Mouse (Mus musculus) embryonic facial prominence, embryonic 11.5 days (tissue): ENCODE results near the gene Klhl25. TPM values are rescaled to one million over a fixed set of nuclear protein-coding genes. Genes with fewer than 3 reads are reported as not detected.
A peak's percentile ranks its signal among the peaks of the same experiment; 100 is the strongest.
"Not testable (repeated sequence)": the region's sequence is repeated elsewhere in the genome, so short reads cannot be mapped to it uniquely, and the experiment has no call there.

Source experiments
- ATAC-seq: fragments of 200-750 bp; cut with Nextera tagmentation; replicated peaks from 2 replicates; pipeline ENCODE4 v1.8.0; 2017; ENCODE audit warnings: low read depth; ENCODE audit not compliant: insufficient number of reproducible peaks, low FRiP score, low TSS enrichment
- DNase-seq: peaks from one replicate; pipeline ENCODE4 v3.0.0-alpha.2; 2015; ENCODE audit warnings: low spot score
- H3K27ac ChIP-seq: fragments of 300-500 bp; sonication (generic); replicated peaks from 2 replicates; pipeline ENCODE4 v1.5.1; 2014; ENCODE audit warnings: mild to moderate bottlenecking, low read depth, low read length, control low read depth
- H3K27me3 ChIP-seq: fragments of 300-500 bp; sonication (generic); 2 replicates; pipeline ENCODE4 v1.6.1; 2014; ENCODE audit warnings: mild to moderate bottlenecking, low read length, moderate library complexity, mixed read lengths; ENCODE audit not compliant: control insufficient read depth, insufficient read depth
- H3K36me3 ChIP-seq: fragments of 300-500 bp; sonication (generic); replicated peaks from 2 replicates; pipeline ENCODE4 v1.6.1; 2014; ENCODE audit warnings: low read depth, mild to moderate bottlenecking, low read length, moderate library complexity, mixed read lengths; ENCODE audit not compliant: control insufficient read depth, insufficient read depth
- H3K4me1 ChIP-seq: fragments of 300-500 bp; sonication (generic); 2 replicates; pipeline ENCODE4 v1.6.1; 2014; ENCODE audit warnings: low read length, mixed read lengths; ENCODE audit not compliant: control insufficient read depth, insufficient read depth
- H3K4me2 ChIP-seq: fragments of 300-500 bp; sonication (generic); 2 replicates; pipeline ENCODE4 v1.6.1; 2014; ENCODE audit warnings: low read depth, mild to moderate bottlenecking, control low read depth, low read length, moderate library complexity
- H3K4me3 ChIP-seq: fragments of 300-500 bp; sonication (generic); 2 replicates; pipeline ENCODE4 v1.5.1; 2014; ENCODE audit warnings: low read depth, low read length, control low read depth
- H3K9ac ChIP-seq: fragments of 300-500 bp; sonication (generic); replicated peaks from 2 replicates; pipeline ENCODE4 v1.6.1; 2014; ENCODE audit warnings: mild to moderate bottlenecking, control low read depth, low read length
- H3K9me3 ChIP-seq: fragments of 300-500 bp; sonication (generic); replicated peaks from 2 replicates; pipeline ENCODE4 v1.6.1; 2016; ENCODE audit warnings: mild to moderate bottlenecking, low read length, inconsistent platforms, mixed read lengths; ENCODE audit not compliant: control insufficient read depth
- WGBS: fragments of 180-500 bp; shearing (Covaris S2); extraction: QIAGEN DNeasy Blood & Tissue Kit; methylation state at CpG from one replicate; pipeline ENCODE4 v1.1.7; 2014; 5-methylcytosine and 5-hydroxymethylcytosine counted together
- polyA plus RNA-seq: library from polyadenylated mRNA; unstranded; fragments of >200 nt; fragmentation: Nextera tagmentation; extraction: Ambion mirVana; gene quantifications from 2 replicates; pipeline ENCODE4 v1.2.1, GENCODE M21; 2014

The Klhl25 gene
- polyA plus RNA-seq, 1 experiment from 2014 or later, result 19.6 TPM

- Histone ChIP-seq H3K4me1 (no peaks in the 10 kb centered on the region), H3K9ac (no peak overlapping the region), H3K27ac (no peak overlapping the region), H3K9me3 (no peaks in the 10 kb centered on the region), H3K4me2 (no peak overlapping the region), H3K36me3 (no peaks in the 10 kb centered on the region), H3K27me3 (no peaks in the 10 kb centered on the region), H3K4me3 (no peak overlapping the region)
- WGBS, result 87% methylated on average over 9 of the region's 9 CpGs
- DNase-seq, result no peak
- 0 out of 2 replicates have a peak, but pooled peaks have one; percentile 40 for ATAC-seq
Measured at GRCm38 (mm10) chr7:75859771-75860196, 11.7 kb downstream of the Klhl25 start.

- H3K9me3 ChIP-seq, H3K27ac ChIP-seq, DNase-seq, H3K9ac ChIP-seq, H3K36me3 ChIP-seq, H3K27me3 ChIP-seq, H3K4me3 ChIP-seq, H3K4me1 ChIP-seq, H3K4me2 ChIP-seq, ATAC-seq: not testable (repeated sequence)
- WGBS, result 94% methylated on average over 6 of the region's 7 CpGs
Measured at GRCm38 (mm10) chr7:75861638-75862426, 13.7 kb downstream of the Klhl25 start.

DNA sequence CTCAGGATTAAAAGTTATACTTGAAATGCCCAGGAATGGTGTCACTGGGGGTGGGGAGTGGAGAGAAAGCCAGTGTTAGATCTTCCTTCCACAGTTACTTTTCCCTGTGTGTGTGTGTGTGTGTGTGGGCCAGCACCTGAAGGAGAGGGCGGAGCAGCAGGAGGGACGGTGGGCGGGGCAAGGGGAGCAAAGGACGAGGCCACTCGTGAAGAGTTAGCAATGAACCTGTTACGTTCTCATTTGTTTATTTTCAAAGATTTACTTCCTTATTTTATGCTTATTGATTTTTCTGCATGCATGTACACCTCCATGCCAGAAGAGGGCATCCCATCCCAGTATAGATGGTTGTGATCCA lies 14.3 kb downstream of the Klhl25 start:
- not testable (repeated sequence) for ATAC-seq, H3K27me3 ChIP-seq, DNase-seq, H3K4me3 ChIP-seq, H3K4me1 ChIP-seq, H3K9me3 ChIP-seq, H3K9ac ChIP-seq, H3K36me3 ChIP-seq, H3K27ac ChIP-seq, H3K4me2 ChIP-seq
- 97% methylated on average over 6 of the region's 6 CpGs for WGBS

DNA sequence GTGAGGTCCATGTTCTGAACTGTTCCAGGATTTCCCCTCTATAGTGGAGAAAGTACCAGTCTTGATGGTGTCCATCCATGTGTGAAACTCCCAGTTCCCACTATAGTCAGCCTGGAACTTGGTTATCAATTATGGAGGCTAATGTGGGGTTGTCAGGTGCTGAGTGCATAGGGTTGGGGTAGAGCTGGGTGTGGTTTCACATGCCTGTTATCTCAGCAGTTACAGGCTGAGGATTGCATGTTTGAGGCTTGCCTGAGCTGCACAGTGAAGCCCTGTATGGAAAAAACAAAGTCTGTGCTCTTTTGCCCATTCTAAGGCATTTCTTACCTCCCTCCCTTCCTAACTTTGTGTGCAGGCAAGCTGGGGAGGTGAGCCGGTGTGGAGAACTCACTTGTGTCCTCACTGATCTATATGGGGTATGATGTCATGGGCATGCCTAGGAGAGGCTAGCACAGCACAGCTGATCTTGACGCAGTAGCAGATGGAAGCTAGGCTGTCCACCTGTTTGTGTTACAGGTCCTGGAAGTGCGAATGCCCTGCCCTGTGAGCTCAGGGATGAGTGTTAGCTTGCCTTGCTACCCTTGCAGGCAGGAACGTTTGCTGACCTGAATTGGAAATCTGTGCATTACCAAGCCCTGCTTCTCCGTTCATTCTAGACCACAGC lies 15.3 kb downstream of the Klhl25 start:
- H3K27ac ChIP-seq, ATAC-seq, H3K4me1 ChIP-seq, H3K9me3 ChIP-seq, H3K36me3 ChIP-seq, H3K9ac ChIP-seq, H3K4me3 ChIP-seq, DNase-seq, H3K27me3 ChIP-seq, H3K4me2 ChIP-seq: not testable (repeated sequence)
- WGBS, result 92% methylated on average over 4 of the region's 5 CpGs

DNA sequence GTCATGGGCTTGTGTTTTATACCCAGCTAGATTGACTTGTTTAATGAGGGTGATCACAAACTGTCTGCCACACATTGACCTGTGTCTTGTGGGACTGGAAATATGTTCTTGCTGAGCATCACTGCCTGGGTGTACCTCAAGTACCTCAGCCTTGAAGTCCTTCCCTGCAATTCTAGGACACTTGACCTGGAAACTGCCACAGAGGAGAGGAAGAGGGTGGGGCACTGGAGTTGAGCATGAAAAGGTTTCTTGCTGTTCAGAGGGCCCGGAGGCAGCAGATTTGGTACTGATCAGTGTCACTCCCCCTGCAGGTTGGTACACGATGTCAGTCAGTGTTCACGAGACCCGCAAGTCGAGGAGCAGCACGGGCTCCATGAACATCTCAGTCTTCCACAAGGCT lies 16.9 kb downstream of the Klhl25 start:
- no peaks in the 10 kb centered on the region for H3K9me3 ChIP-seq
- H3K4me2 ChIP-seq, result no peak overlapping the region
- no peak for DNase-seq
- H3K36me3 ChIP-seq, result peaks cover 10% of the 10 kb centered on the region
- H3K4me3 ChIP-seq, result no peak overlapping the region
- H3K27me3 ChIP-seq, result no peaks in the 10 kb centered on the region
- WGBS, result 95% methylated on average over 6 of the region's 6 CpGs
- no peak overlapping the region for H3K9ac ChIP-seq
- ATAC-seq, result no peak
- H3K27ac ChIP-seq, result no peak overlapping the region
- no peaks in the 10 kb centered on the region for H3K4me1 ChIP-seq

DNA sequence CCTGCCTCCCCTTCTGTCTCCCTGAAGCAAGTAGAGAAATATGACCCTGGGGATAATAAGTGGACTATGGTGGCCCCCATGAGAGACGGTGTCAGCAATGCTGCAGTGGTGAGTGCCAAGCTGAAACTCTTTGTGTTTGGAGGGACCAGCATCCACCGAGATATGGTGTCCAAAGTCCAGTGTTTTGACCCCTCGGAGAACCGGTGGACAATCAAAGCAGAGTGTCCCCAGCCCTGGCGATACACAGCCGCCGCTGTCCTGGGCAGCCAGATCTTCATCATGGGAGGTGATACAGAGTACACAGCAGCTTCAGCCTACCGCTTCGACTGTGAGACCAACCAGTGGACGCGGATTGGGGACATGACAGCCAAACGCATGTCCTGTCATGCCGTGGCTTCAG lies 18.4 kb downstream of the Klhl25 start:
- Histone ChIP-seq H3K27me3 (no peaks in the 10 kb centered on the region), H3K36me3 (peaks cover 10% of the 10 kb centered on the region), H3K4me2 (no peak overlapping the region), H3K4me1 (no peaks in the 10 kb centered on the region), H3K9ac (no peak overlapping the region), H3K4me3 (no peak overlapping the region), H3K9me3 (no peaks in the 10 kb centered on the region), H3K27ac (no peak overlapping the region)
- DNase-seq (no peak), ATAC-seq (no peak)
- WGBS, result 94% methylated on average over 13 of the region's 13 CpGs

DNA sequence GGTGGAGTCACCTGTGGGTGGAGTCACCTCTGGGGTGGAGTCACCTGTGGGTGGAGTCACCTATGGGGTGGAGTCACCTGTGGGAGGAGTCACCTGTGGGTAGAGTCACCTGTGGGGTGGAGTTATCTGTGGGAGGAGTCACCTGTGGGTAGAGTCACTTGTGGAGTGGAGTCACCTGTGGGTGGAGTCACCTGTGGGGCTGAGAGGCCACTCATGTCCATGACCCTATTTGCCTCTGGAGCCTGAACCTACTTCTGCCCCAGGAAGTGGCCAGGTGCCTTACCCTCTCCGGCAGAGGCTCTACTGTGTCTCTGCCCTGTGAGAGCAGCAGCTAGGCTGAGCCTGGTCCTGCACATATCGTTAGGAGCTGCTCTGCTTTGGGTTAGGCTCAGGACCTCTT lies 20.6 kb downstream of the Klhl25 start:
- H3K9me3 ChIP-seq, result no peaks in the 10 kb centered on the region
- no peak overlapping the region for H3K4me3 ChIP-seq
- WGBS, result 87% methylated on average over 2 of the region's 2 CpGs
- H3K4me2 ChIP-seq, result no peak overlapping the region
- H3K4me1 ChIP-seq, result no peaks in the 10 kb centered on the region
- H3K36me3 ChIP-seq, result peaks cover 10% of the 10 kb centered on the region
- H3K27me3 ChIP-seq, result no peaks in the 10 kb centered on the region
- no peak for DNase-seq
- no peak overlapping the region for H3K27ac ChIP-seq
- no peak for ATAC-seq
- no peak overlapping the region for H3K9ac ChIP-seq

GRCm38 (mm10) chr7:75870551-75870950 lies 22.4 kb downstream of the Klhl25 start:
- no peak overlapping the region for H3K4me3 ChIP-seq
- H3K9me3 ChIP-seq, result no peaks in the 10 kb centered on the region
- H3K9ac ChIP-seq, result no peak overlapping the region
- H3K27ac ChIP-seq, result no peak overlapping the region
- WGBS, result 77% methylated on average over 9 of the region's 9 CpGs
- H3K27me3 ChIP-seq, result no peaks in the 10 kb centered on the region
- DNase-seq (no peak), ATAC-seq (no peak)
- peaks cover 5% of the 10 kb centered on the region for H3K36me3 ChIP-seq
- H3K4me2 ChIP-seq, result no peak overlapping the region
- no peaks in the 10 kb centered on the region for H3K4me1 ChIP-seq
